Mouse (Mus musculus) kidney, postnatal 25 days (tissue): ENCODE data around the gene Smug1.

Experiments used
- DNase-seq, 2 experiments: peaks; one replicate each; pipeline ENCODE4 v3.0.0; 2021; ENCODE audit warnings: mixed read lengths in 2 of 2

The Smug1 gene

GRCm38 (mm10) chr15:103167042-103167615, at the start of gene Smug1:
Gene Smug1, minus strand, starts transcription at chr15:103167092.
- no peak for DNase-seq

- DNase-seq, result no peak
Measured at GRCm38 (mm10) chr15:103216052-103216451, 49.2 kb upstream of the Smug1 start.

GRCm38 (mm10) chr15:103214971-103215907, 48.3 kb upstream of the Smug1 start:
- DNase-seq, result peak; percentile 90 to 95

- no peak for DNase-seq
Measured at GRCm38 (mm10) chr15:103214149-103214548, 47.3 kb upstream of the Smug1 start.

- DNase-seq, result peak in 1 of 2 experiments; percentile 49
Measured at GRCm38 (mm10) chr15:103205156-103205555, 38.3 kb upstream of the Smug1 start.

GRCm38 (mm10) chr15:103202088-103202793, 35.3 kb upstream of the Smug1 start:
- peak; percentile 68 to 69 for DNase-seq

GRCm38 (mm10) chr15:103197785-103198184, 30.9 kb upstream of the Smug1 start:
- no peak for DNase-seq

GRCm38 (mm10) chr15:103196835-103197234, 29.9 kb upstream of the Smug1 start:
- no peak for DNase-seq

- peak; percentile 85 to 89 for DNase-seq
Measured at GRCm38 (mm10) chr15:103193606-103194005, 26.7 kb upstream of the Smug1 start.

- DNase-seq, result peak; percentile 67 to 68
Measured at GRCm38 (mm10) chr15:103190531-103191462, 23.9 kb upstream of the Smug1 start.

- no peak for DNase-seq
Measured at GRCm38 (mm10) chr15:103190083-103190482, 23.2 kb upstream of the Smug1 start.

- DNase-seq, result no peak
Measured at GRCm38 (mm10) chr15:103187803-103188202, 20.9 kb upstream of the Smug1 start.

DNA sequence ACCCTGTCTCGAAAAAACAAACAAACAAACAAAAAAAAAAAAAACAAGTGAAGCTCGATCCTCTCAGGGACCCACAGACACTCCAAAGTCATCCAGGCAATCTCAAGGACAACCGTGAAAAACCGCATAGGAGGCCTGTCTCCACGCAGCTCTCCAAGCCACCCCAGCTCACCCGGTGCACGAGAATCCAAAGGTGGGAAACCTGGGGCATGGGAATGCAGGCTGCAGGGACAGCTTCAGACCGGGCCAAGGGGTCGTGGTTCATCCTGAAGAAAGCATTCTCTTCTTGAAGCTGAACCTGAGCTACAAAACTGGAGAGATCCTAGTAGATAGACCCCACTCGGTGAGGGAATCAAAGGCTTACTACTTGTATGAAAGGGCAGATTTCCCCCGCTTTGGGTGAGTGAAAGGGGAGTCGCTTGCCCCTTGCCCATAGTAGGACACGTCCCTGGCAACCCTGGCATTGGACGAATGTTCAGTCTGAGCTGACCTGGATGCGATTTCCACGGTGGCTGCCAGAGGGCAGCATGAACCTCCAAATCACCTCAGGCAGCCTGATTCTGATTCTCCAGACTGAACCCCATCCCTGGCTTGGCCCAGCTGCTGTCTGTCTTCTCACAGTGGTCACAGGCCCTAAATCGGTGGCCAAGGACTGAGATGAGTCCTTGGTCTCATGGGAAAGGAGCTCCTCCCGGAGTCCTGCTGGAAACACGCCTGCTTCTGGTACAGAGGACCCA, 18.7 kb upstream of the Smug1 start:
- peak; percentile 68 to 71 for DNase-seq

DNA sequence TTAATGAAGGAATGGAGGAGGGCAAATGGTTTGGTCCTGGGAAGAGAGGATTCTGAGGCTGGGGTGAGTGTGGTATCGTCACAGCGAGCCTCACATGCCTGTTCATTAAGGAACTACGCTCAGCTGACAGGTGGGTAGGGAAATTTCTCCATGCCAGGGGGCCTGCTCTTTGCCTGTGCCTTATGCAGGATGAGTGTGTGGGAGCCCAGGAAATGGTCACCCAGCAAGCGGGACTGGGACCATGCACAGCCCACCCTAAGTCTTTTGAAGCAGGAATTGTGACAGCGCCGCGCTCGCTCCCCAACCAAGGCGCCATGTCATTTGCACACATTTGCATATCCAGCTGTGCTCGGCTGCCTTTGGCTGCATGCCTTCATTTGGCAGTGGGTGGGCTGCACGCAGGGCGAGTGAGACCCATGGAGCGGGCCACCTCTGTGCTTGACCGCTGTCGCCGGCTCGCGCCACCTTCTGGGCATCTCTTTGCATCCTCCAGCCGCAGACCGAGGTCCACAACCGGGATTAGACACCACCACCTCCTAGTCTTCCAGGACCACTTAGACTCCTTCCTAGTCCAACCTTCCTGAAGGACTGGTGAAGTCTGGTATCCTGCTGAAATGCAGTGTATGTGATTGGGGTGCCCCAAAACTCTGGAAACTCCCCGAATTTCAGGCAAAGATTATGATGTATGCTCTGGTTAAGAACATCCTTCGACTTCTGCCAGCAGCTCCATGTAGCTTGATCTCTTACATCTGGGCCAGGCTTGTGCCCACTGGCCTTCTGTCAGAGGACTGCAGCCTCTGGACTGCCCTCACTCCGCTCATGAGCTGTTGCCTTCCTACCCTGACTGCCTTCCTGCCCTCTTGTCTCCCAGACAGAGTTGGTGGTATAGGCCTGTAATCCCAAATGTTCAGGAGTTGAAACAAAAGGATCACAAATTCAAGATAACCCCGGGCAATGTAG, 17.0 kb upstream of the Smug1 start:
- DNase-seq, result peak; percentile 30 to 57

DNA sequence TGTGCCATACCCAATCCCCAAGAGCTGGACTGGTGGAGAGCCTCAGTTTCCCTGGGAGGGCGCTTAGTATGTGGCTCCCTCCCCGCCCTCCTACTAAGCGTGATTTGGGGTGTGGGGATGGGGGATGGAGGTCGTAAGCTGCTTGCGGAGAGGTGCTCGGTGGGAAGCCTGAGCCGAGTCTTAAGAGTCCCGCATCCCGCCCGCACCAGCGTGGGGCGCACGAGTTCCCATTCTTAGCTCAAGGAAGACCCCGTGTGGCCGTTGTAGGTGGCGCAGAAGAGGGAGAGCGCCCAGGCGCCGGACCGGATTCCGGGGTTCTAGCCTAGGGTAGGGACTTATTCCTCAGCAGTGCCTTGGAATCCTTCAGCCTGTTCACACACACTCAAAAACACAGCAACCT, 16.2 kb upstream of the Smug1 start:
- DNase-seq, result peak; percentile 74 to 76

DNA sequence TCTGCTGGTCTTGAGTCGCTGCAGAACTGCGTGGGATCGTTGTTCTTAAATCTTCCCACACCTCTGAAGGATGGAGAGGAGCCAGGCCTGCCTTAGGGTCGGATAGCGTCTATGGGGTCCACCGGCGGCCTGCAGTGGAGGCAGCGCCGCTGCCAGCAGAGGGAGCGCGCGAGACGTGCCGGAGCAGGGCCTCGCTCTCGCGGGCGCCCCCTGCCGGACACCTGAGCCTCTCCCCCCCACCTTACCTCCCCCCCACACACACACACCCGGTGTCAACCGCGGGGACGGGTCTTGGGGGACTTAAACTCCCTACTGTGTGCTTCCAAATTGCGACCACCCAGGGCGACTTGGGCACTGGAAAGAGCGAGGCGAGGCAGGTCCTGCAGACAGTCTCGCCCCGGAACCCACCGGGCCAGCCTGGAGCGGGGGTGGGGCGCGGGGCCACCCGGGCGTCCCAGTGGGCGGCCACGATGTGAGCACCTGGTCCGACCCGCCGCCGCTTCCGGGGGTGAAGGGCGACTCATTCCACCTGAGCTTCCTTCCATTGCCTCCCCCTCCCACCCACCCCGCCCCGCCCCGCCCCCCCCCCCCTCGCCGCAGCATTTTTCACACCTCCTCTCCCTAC, 15.4 kb upstream of the Smug1 start:
- peak; percentile 89 to 90 for DNase-seq

GRCm38 (mm10) chr15:103180406-103180805, 13.5 kb upstream of the Smug1 start:
- DNase-seq, result peak in 1 of 2 experiments; percentile 35

DNA sequence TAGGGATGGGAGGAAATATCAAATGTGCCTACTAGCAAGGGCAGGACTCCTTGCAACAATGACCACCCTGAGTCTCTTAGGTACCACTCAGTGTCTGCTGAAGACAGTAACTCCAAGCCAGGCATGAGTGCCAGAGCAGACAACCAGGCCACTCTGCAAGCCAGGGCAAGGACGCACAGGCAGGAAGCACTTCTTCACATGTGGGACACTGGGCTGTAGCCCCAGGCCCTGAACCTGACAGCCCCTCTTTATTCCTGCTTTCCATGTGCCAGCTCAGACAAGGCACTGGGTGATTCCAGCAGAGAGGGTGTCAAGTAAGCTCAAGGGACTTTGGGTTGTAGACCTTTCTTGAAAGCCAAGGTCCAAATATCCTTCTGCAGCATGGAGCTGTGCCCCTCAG, 11.9 kb upstream of the Smug1 start:
- DNase-seq, result peak in 1 of 2 experiments; percentile 35

DNA sequence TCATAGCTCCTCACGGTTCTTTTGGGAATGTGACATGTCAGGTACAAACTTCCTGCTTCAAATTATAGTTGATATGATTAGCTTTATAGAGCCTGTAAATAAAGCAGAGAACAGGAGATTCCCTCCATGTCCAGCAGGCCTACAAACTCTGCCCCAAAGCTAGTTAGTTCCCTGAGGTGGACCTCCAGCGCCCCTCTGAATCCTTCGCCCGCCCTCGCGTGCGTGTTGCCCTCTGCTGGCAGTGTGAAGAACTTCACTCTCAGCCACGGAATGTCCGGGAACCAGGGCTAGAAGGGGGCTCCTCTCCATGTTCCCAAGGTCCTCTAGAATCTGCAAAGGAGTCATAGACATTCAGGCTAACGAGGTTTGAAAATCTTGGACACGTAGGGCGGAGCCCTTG, 11.2 kb upstream of the Smug1 start:
- peak; percentile 41 to 54 for DNase-seq

DNA sequence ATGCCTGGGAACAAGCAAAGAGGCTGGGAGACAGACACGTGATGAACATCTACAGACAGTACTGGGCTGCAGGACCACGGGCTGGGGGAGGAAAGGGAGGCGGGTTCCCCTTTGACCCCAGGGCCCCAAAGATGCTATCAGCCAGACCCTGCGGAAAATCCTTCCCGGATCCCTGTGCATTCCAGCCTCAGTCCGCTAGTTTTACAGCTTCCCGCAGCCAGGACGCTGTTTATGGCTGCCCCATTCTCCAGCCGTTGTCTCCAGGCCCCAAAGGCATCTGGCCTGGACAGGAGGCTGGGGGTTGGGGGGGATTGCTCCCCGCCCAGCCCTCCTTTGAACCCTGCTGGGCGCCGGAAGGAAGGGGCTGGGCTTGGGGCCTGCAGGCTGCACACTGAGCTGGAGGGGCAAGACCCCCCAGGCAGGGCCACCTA, 10.7 kb upstream of the Smug1 start:
- DNase-seq, result peak in 1 of 2 experiments; percentile 39
